Mouse (Mus musculus) hindbrain, embryonic 11.5 days (tissue): ENCODE results near the gene Pik3cd. TPM values are rescaled to one million over a fixed set of nuclear protein-coding genes. Genes with fewer than 3 reads are reported as not detected.

Source experiments
- ATAC-seq: fragments of 200-750 bp; cut with Nextera tagmentation; 2 replicates; pipeline ENCODE4 v1.8.0; 2017; ENCODE audit warnings: mild to moderate bottlenecking, moderate TSS enrichment, moderate library complexity; ENCODE audit not compliant: low FRiP score
- DNase-seq: peaks from one replicate; pipeline ENCODE4 v3.0.0-alpha.2; 2015; ENCODE audit warnings: low spot score
- H3K27ac ChIP-seq: fragments of 300-500 bp; sonication (generic); 2 replicates; pipeline ENCODE4 v1.5.1; 2014; ENCODE audit warnings: mild to moderate bottlenecking, low read depth, low read length
- H3K27me3 ChIP-seq: fragments of 300-500 bp; sonication (generic); 2 replicates; pipeline ENCODE4 v1.6.1; 2014; ENCODE audit warnings: mild to moderate bottlenecking, low read length, moderate library complexity, mixed read lengths; ENCODE audit not compliant: control insufficient read depth, insufficient read depth
- H3K36me3 ChIP-seq: fragments of 300-500 bp; sonication (generic); 2 replicates; pipeline ENCODE4 v1.6.1; 2014; ENCODE audit warnings: mild to moderate bottlenecking, low read length, moderate library complexity, mixed read lengths; ENCODE audit not compliant: control insufficient read depth, insufficient read depth
- H3K4me1 ChIP-seq: fragments of 300-500 bp; sonication (generic); replicated peaks from 2 replicates; pipeline ENCODE4 v1.6.1; 2014; ENCODE audit warnings: low read length, mixed read lengths; ENCODE audit not compliant: control insufficient read depth, insufficient read depth
- H3K4me2 ChIP-seq: fragments of 300-500 bp; sonication (generic); replicated peaks from 2 replicates; pipeline ENCODE4 v1.6.1; 2014; ENCODE audit warnings: mild to moderate bottlenecking, low read depth, low read length
- H3K4me3 ChIP-seq: fragments of 300-500 bp; sonication (generic); 2 replicates; pipeline ENCODE4 v1.5.1; 2014; ENCODE audit warnings: low read depth, low read length
- H3K9ac ChIP-seq: fragments of 300-500 bp; sonication (generic); 2 replicates; pipeline ENCODE4 v1.6.1; 2014; ENCODE audit warnings: low read depth, low read length
- H3K9me3 ChIP-seq: fragments of 300-500 bp; sonication (generic); 2 replicates; pipeline ENCODE4 v1.6.1; 2016; ENCODE audit warnings: low read length; ENCODE audit not compliant: control insufficient read depth
- WGBS: fragments of 180-500 bp; shearing (Covaris S2); extraction: QIAGEN DNeasy Blood & Tissue Kit; methylation state at CpG from one replicate; pipeline ENCODE4 v1.1.7; 2014; 5-methylcytosine and 5-hydroxymethylcytosine counted together
- polyA plus RNA-seq: library from polyadenylated mRNA; unstranded; fragments of >200 nt; fragmentation: Nextera tagmentation; extraction: Ambion mirVana; gene quantifications from 2 replicates; pipeline ENCODE4 v1.2.1, GENCODE M21; 2014

Gene Pik3cd
- polyA plus RNA-seq, 1 experiment from 2014 or later: 10.1 TPM

DNA sequence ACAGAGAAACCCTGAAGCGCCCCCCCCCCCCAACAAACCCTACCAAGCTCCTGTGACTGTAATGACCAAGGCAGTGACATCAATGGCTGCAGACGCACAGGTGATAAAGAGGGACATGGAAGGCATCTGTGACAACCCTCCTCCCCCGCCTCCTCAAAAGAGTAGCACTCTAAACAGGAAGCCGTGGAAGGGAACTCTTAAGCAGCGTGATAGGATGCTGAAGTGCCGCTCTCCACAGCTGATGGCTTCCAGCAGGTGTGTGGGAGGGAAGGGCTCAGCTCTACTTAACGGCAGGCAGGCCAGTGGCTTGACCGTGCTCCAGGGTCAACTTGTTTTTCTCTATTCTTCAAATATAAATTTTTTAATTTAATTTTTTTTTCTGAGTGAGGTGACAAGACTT, 18.8 kb upstream of the Pik3cd start:
- H3K4me2 ChIP-seq: no peak overlapping the region
- H3K9ac ChIP-seq: no peak overlapping the region
- H3K4me3 ChIP-seq: no peak overlapping the region
- WGBS: 85% methylated on average over 8 of the region's 8 CpGs
- no peak overlapping the region for H3K27ac ChIP-seq
- H3K9me3 ChIP-seq: no peaks in the 10 kb centered on the region
- no peaks in the 10 kb centered on the region for H3K27me3 ChIP-seq
- ATAC-seq (no peak), DNase-seq (no peak)
- peaks cover 14% of the 10 kb centered on the region; the same call in 1 of the 2 replicates for H3K36me3 ChIP-seq
- no peaks in the 10 kb centered on the region; the same call in 1 of the 2 replicates for H3K4me1 ChIP-seq

DNA sequence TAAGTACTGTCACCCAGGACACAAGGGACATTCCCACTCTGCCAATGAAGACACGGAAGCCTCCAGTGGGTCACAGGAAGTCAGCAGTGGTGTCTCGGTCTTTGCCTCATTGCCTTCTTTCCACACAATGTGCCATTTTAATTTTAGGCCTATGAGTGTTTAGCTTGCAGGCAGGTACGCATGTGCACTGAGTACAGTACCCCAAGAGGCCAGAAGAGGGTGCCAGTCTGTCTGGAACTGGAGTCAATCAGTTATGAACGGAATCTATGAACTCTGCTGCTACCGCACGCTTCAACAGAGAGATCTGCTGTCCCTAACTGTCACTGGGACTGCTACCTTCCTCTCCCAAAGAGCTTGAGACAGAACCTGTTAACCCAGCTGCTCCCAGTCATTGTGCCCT, 17.3 kb upstream of the Pik3cd start:
- Histone ChIP-seq H3K4me3 (no peak overlapping the region), H3K27me3 (no peaks in the 10 kb centered on the region), H3K9me3 (no peaks in the 10 kb centered on the region), H3K36me3 (peaks cover 17% of the 10 kb centered on the region), H3K4me2 (no peak overlapping the region), H3K4me1 (no peaks in the 10 kb centered on the region; the same call in 1 of the 2 replicates), H3K9ac (no peak overlapping the region), H3K27ac (no peak overlapping the region)
- DNase-seq (peak; percentile 60), ATAC-seq (no peak)
- WGBS: 85% methylated on average over 6 of the region's 6 CpGs

DNA sequence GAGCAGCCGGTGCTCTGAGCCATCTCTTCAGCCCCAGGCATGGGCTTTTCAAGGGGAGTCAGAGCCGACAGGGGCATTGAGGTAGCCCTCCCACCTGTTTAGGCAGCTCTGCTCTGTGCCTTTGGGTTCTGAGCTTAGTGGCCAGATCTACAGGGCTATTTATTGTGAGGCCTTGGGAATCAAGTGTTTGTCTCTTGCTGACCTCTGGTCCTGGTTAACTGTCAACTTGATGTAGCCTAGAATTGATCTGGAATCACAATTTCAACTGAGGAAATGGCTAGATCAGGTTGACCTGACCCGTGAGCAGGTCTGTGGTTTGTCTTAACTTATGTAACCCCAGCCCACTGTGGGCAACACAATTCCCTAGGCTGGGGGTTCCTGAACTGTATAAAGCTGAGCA, 12.2 kb upstream of the Pik3cd start:
- Histone ChIP-seq H3K4me2 (no peak overlapping the region), H3K36me3 (peaks cover 17% of the 10 kb centered on the region), H3K4me3 (no peak overlapping the region), H3K4me1 (no peaks in the 10 kb centered on the region), H3K9ac (no peak overlapping the region), H3K9me3 (no peaks in the 10 kb centered on the region), H3K27ac (no peak overlapping the region), H3K27me3 (no peaks in the 10 kb centered on the region)
- 82% methylated on average over 3 of the region's 3 CpGs for WGBS
- ATAC-seq (no peak), DNase-seq (no peak)

DNA sequence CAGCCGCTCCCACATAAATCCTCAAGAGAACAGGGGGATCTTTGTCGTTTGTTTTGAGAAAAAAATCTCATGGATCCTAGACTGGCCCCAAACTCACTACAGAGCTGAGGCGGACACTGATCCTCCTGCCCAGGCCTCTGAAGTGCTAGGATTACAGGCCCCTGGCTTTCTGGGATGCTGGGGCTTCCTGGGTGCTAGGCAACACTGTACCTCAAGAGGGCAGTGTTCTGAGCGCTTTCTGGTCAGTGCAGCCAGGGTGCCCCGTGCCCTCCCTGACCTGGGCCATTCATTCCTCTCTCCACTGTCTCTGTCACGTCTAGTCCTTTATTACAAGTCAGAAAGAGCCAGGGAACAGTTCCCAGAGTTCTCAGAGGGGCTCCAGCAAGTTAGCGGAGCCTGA, 9.6 kb upstream of the Pik3cd start:
- DNase-seq (peak; percentile 82), ATAC-seq (peak; percentile 53; the same call in 1 of the 2 replicates)
- Histone ChIP-seq H3K27me3 (no peaks in the 10 kb centered on the region), H3K4me3 (no peak overlapping the region), H3K27ac (no peak overlapping the region), H3K9ac (no peak overlapping the region), H3K4me2 (no peak overlapping the region), H3K9me3 (no peaks in the 10 kb centered on the region), H3K4me1 (no peaks in the 10 kb centered on the region), H3K36me3 (peaks cover 12% of the 10 kb centered on the region)
- 16% methylated on average over 7 of the region's 7 CpGs for WGBS

DNA sequence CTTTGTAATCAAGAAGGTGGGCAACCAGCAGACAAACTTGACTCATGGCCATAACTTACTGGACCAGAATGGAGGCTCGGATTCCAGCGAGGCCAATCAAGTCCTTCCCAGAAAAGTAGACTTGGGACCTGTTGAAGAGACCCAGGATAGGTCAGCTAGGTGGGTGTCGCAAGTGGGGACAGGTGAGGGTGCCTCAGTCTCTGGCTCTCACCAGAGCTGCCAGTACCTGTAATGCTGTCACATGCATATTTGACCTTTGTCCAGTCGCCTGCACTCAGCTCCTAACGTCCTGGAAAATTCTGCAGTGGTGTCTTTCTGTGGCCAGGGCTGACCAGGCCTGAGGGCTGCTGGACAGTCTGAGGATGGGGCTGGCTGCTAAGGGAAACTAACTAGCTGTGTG, 9.1 kb upstream of the Pik3cd start:
- H3K4me1 ChIP-seq: no peaks in the 10 kb centered on the region
- DNase-seq (no peak), ATAC-seq (no peak)
- no peaks in the 10 kb centered on the region for H3K27me3 ChIP-seq
- H3K4me2 ChIP-seq: no peak overlapping the region
- 89% methylated on average over 5 of the region's 5 CpGs for WGBS
- no peaks in the 10 kb centered on the region for H3K9me3 ChIP-seq
- no peak overlapping the region for H3K4me3 ChIP-seq
- H3K9ac ChIP-seq: no peak overlapping the region
- no peak overlapping the region for H3K27ac ChIP-seq
- peaks cover 11% of the 10 kb centered on the region for H3K36me3 ChIP-seq

DNA sequence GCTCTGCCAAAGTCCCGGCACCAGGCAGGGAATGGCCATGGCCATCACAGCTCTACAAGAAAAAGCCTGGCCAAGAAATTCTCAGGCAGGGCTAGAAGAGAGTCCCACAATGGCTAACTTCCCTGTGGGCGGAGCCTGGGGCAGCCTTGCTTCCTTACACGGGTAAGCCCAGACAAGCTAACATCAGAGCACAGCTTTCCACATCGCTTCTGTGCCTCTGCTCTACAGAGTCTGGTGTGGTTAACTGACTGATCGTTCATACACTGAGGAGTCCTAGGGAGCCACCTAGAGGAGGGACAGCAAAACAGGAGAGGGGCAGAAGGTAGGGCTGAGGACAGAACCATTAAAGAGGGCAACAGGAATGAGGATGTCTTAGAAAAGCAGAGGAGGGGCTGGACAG, 8.1 kb upstream of the Pik3cd start:
- Histone ChIP-seq H3K9ac (no peak overlapping the region), H3K9me3 (no peaks in the 10 kb centered on the region), H3K4me2 (no peak overlapping the region), H3K27ac (no peak overlapping the region), H3K36me3 (peaks cover 5% of the 10 kb centered on the region; the same call in 1 of the 2 replicates), H3K27me3 (no peaks in the 10 kb centered on the region), H3K4me1 (no peaks in the 10 kb centered on the region), H3K4me3 (no peak overlapping the region)
- WGBS: 28% methylated on average over 5 of the region's 5 CpGs
- DNase-seq (peak; percentile 52), ATAC-seq (peak; percentile 19; the same call in 1 of the 2 replicates)

DNA sequence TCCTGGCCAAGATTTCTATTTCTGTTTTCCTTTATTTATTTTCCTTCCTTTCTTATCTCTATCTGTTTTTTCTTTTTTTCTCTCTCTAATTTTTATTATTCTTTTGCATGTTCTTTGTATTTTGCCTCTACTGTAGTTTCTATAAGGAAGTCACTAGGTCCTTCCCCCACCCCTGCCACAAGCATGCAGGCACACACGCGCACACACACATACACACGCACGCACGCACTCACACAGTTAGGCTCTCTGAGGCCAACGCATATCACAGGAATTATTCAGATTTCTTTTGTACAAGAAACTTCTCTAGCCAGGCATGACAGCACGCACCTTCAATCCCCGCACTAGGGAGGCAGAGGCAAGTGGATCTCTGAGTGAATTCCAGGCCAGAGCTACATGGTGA, 3.6 kb upstream of the Pik3cd start:
- Histone ChIP-seq H3K27ac (no peak overlapping the region), H3K9ac (no peak overlapping the region), H3K27me3 (no peaks in the 10 kb centered on the region), H3K4me2 (no peak overlapping the region), H3K4me3 (no peak overlapping the region), H3K4me1 (no peaks in the 10 kb centered on the region), H3K36me3 (no peaks in the 10 kb centered on the region), H3K9me3 (no peaks in the 10 kb centered on the region)
- DNase-seq (no peak), ATAC-seq (no peak)
- 93% methylated on average over 8 of the region's 8 CpGs for WGBS

DNA sequence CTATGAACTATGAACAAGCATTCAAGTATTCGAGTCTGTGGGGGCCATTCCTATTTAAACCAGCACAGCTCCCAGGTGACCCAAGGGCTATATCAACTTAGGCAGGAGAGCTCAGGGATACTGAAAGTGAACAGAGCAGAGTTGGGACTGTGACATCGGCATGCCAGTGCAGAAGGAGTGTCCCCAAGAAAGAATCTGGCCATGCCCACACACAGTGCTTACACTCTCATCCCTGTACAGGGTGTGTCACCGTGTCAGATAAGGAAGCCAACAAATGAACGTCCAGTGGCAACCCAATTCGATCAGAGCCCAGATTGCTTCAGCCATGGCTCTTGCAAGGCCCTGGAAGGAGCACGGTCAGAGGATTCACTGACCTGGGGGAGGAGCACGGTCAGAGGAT, 2.9 kb upstream of the Pik3cd start:
- Histone ChIP-seq H3K9me3 (no peaks in the 10 kb centered on the region), H3K4me1 (no peaks in the 10 kb centered on the region), H3K27ac (no peak overlapping the region), H3K36me3 (no peaks in the 10 kb centered on the region), H3K9ac (no peak overlapping the region), H3K27me3 (no peaks in the 10 kb centered on the region; the same call in 1 of the 2 replicates), H3K4me3 (no peak overlapping the region), H3K4me2 (no peak overlapping the region)
- no peak for ATAC-seq
- WGBS: 81% methylated on average over 7 of the region's 7 CpGs
- no peak for DNase-seq

DNA sequence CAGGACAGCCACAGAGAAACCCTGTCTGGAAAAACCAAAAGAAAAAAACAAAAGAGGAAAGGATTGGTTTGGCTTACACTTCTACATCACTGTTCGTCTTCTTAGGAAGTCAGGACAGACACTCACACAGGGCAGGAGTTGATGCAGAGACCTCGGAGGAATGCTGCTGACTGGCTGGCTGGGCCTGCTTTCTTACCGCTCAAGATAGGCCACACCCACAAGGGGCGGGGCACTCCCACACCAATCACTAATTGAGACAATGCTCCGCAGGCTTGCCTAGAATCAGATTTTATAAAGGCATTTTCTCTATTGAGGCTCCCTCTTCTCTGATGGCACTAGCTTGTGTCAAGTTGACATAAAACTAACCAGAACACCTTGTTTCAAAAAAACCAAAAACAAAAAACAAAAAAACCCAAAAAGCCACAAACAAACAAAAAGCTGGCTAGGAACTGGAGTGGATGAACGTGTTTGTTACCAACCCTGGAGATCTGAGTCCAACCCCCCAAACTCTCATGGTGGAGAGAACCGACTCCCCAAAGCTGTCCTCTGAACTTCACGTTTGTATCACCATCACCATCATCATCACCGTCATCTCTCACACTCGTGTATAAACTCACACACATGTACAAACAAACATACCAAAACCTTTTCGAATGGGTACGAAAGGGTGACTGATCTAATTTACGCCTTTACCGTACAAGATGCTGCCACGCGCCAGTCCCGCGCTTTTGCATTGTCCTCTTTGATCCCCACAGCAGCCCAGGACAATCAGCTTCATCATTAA, 753 bp downstream of the Pik3cd start:
- Histone ChIP-seq H3K36me3 (no peaks in the 10 kb centered on the region), H3K4me3 (no peak overlapping the region), H3K27ac (no peak overlapping the region), H3K9ac (no peak overlapping the region), H3K4me1 (no peaks in the 10 kb centered on the region), H3K9me3 (no peaks in the 10 kb centered on the region), H3K4me2 (no peak overlapping the region), H3K27me3 (peaks cover 9% of the 10 kb centered on the region; the same call in 1 of the 2 replicates)
- ATAC-seq: no peak
- 61% methylated on average over 18 of the region's 18 CpGs for WGBS
- peak; percentile 47 for DNase-seq
